In genomic region chr8:117859734-117860133, GRCm38 (mm10) we compare ENCODE assay signal across 8 mouse cellular contexts. TPM values are rescaled to one million over a fixed set of nuclear protein-coding genes. Genes with fewer than 3 reads are reported as not detected.
A peak's percentile ranks its signal among the peaks of the same experiment; 100 is the strongest.
DNase-seq lines count a peak whose midpoint lies in the region; ATAC-seq lines count a peak whose summit lies in the region.
"Had no signal": no experiment of that assay in that cellular context is flagged by ENCODE, and none has a peak within 500 bp of the region (broad histone marks: within the 10 kb centered on the region; RNA-seq: fewer than 3 reads in every experiment).

No protein-coding gene starts in this region.

- ATAC-seq in liver, embryonic 11.5 days (replicated peaks; ENCODE audit: low FRiP score), result no peak
- 0 out of 2 replicates have a peak, but pooled peaks have one; percentile 10 for ATAC-seq in forebrain, embryonic 13.5 days
- ATAC-seq in limb, embryonic 13.5 days (ENCODE audit: low FRiP score, low read depth), result no peak

- no peaks in the 10 kb centered on the region for H3K9me3 ChIP-seq in liver, embryonic 11.5 days (ENCODE audit: control insufficient read depth, low read length)
- H3K9me3 ChIP-seq in forebrain, embryonic 13.5 days (replicated peaks), result no peaks in the 10 kb centered on the region
- H3K9me3 ChIP-seq in limb, embryonic 13.5 days, result no peaks in the 10 kb centered on the region

- DNase-seq in liver, embryonic 11.5 days (ENCODE audit: low spot score), result no peak
- DNase-seq in liver, result no peak
- DNase-seq in right cerebral cortex, postnatal 14 days, result no peak
- DNase-seq in lung, adult 18-20 months, result no peak
- DNase-seq in spleen, postnatal 36 days (ENCODE audit: low spot score in 2 of 2), result no peak
- DNase-seq: cerebellum, adult 9-11 months had no signal

- 15% methylated on average over 11 of the region's 11 CpGs for WGBS in liver, embryonic 11.5 days
- 6% methylated on average over 11 of the region's 11 CpGs for WGBS in forebrain, embryonic 13.5 days
- 4% methylated on average over 11 of the region's 11 CpGs for WGBS in limb, embryonic 13.5 days

- H3K27me3 ChIP-seq in liver, embryonic 11.5 days (replicated peaks; ENCODE audit: control insufficient read depth, insufficient read depth, low read length), result no peaks in the 10 kb centered on the region
- no peaks in the 10 kb centered on the region for H3K27me3 ChIP-seq in forebrain, embryonic 13.5 days
- H3K27me3 ChIP-seq in limb, embryonic 13.5 days, result peaks cover 18% of the 10 kb centered on the region

- H3K36me3 ChIP-seq in liver, embryonic 11.5 days (ENCODE audit: control insufficient read depth, insufficient read depth, low read length), result no peaks in the 10 kb centered on the region
- H3K36me3 ChIP-seq in forebrain, embryonic 13.5 days (ENCODE audit: poor library complexity, severe bottlenecking), result no peaks in the 10 kb centered on the region
- no peaks in the 10 kb centered on the region for H3K36me3 ChIP-seq in limb, embryonic 13.5 days

- no peak overlapping the region for H3K27ac ChIP-seq in liver, embryonic 11.5 days (ENCODE audit: low read depth, low read length)
- 0 out of 2 replicates have a peak overlapping the region, but pooled peaks have one; percentile 6 for H3K27ac ChIP-seq in forebrain, embryonic 13.5 days
- H3K27ac ChIP-seq in limb, embryonic 13.5 days, result no peak overlapping the region

- no peak overlapping the region for H3K9ac ChIP-seq in liver, embryonic 11.5 days (ENCODE audit: low read depth, low read length)
- no peak overlapping the region for H3K9ac ChIP-seq in forebrain, embryonic 13.5 days
- 0 out of 2 replicates have a peak overlapping the region, but pooled peaks have one; percentile 8 for H3K9ac ChIP-seq in limb, embryonic 13.5 days

- no peaks in the 10 kb centered on the region; the same call in 1 of the 2 replicates for H3K4me1 ChIP-seq in liver, embryonic 11.5 days (replicated peaks; ENCODE audit: control insufficient read depth, insufficient read depth, low read length)
- peaks cover 9% of the 10 kb centered on the region for H3K4me1 ChIP-seq in forebrain, embryonic 13.5 days
- H3K4me1 ChIP-seq in limb, embryonic 13.5 days, result peaks cover 6% of the 10 kb centered on the region

- peak overlapping the region; percentile 21 for H3K4me2 ChIP-seq in liver, embryonic 11.5 days
- peak overlapping the region; percentile 42 for H3K4me2 ChIP-seq in forebrain, embryonic 13.5 days
- H3K4me2 ChIP-seq in limb, embryonic 13.5 days (replicated peaks), result peak overlapping the region; percentile 49

- no peak overlapping the region for H3K4me3 ChIP-seq in liver, embryonic 11.5 days (ENCODE audit: low read depth, low read length)
- no peak overlapping the region for H3K4me3 ChIP-seq in forebrain, embryonic 13.5 days
- no peak overlapping the region; the same call in 1 of the 2 replicates for H3K4me3 ChIP-seq in limb, embryonic 13.5 days

RNA-seq across cellular contexts. Expression of gene Mphosph6, which starts 58.0 kb away (rescaled TPM):
- polyA plus RNA-seq in liver, embryonic 11.5 days (2014; fragmentation: Nextera tagmentation; extraction: Ambion mirVana), result 83.7 and 89.8 TPM in 2 replicates
- polyA plus RNA-seq in forebrain, embryonic 13.5 days (2015; fragmentation: Nextera tagmentation; extraction: Ambion mirVana), result 48.7 and 50.5 TPM in 2 replicates
- 65.0 and 66.7 TPM in 2 replicates for polyA plus RNA-seq in limb, embryonic 13.5 days (2015; fragmentation: Nextera tagmentation; extraction: Ambion mirVana)
